Mouse (Mus musculus) granulocyte monocyte progenitor cell, adult 5-6 weeks (primary cell): ENCODE results near the gene Adamts20. TPM values are rescaled to one million over a fixed set of nuclear protein-coding genes. Genes with fewer than 3 reads are reported as not detected.

Experiments
- ATAC-seq: replicated peaks from 2 replicates; pipeline ENCODE4 v1.8.0; 2016; ENCODE audit warnings: mild to moderate bottlenecking, moderate TSS enrichment, inconsistent platforms; ENCODE audit not compliant: poor library complexity, severe bottlenecking
- total RNA-seq, 2 experiments: library from RNA; stranded (forward) in 1 of 2; stranded (reverse) in 1 of 2; fragments of 200-712, 200-1000 nt in 1 of 2; fragments of >200 nt in 1 of 2; fragmentation: Nextera tagmentation in 1 of 2; gene quantifications; 2 replicates each; pipeline ENCODE4 v1.2.3; 2014 to 2017

Adamts20 gene
- total RNA-seq, 2 experiments from 2014 or later: not detected

GRCm38 (mm10) chr15:94372548-94372947 lies 92.7 kb downstream of the Adamts20 start:
- ATAC-seq: no peak

DNA sequence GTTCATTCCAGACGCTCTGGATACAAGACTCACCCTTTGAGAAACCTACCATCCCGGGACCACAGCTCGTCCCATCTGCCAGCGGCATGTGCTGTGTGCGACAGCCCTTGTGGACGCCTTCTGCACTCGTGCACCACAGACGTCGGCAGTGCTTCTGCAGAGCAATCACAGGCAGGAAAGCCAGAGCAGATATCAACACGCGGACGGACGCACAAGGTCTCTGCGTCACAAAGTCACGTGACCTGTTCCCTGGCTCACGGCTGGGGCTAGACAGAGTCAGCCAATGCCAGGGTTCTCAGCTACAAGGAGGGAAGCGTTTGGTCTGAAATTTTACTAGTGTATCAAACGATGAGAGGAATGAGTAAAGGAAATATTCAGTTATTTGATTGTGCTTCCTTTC lies 116.2 kb downstream of the Adamts20 start:
- ATAC-seq: no peak

DNA sequence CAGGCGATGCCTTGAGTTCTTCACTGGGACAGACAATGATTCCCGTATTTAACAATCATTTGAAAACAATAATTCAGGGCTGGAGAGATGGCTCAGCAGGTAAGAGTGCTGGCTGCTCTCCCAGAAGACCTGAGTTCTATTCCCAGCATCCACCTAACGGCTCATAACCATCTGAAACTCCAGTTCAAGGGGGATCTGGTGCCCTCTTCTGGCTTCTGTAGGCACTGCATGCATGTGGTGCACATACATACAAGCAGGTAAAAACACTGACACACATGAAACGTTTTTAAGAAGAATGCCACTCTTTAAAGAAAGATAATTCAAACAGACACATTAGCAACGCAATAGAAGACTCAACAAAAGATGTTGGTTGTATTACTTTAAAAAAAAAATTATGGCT lies 120.9 kb downstream of the Adamts20 start:
- no peak for ATAC-seq

DNA sequence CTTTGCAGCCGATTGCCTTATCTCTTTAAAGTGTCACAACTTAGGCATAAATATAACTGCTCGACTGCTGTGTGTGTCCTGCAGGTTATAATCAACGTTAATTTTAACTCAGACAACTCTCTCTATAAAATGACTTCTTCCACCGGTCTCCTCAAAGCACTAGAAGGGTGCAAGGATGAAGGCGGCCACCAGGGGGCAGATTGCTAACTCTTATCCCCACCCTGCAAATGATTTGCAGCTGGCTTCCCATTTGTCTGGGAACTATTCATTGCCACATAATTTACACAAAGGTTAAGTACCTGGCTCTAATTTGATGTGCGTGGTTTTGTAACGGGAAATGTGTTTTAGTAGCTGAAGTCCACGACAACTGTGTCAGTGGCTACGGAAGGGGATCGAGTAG lies 122.9 kb downstream of the Adamts20 start:
- peak; percentile 58; the same call in 1 of the 2 replicates for ATAC-seq

GRCm38 (mm10) chr15:94339011-94339410 lies 126.2 kb downstream of the Adamts20 start:
- ATAC-seq: no peak

- no peak for ATAC-seq
Observed at GRCm38 (mm10) chr15:94334586-94334985, 130.6 kb downstream of the Adamts20 start.

DNA sequence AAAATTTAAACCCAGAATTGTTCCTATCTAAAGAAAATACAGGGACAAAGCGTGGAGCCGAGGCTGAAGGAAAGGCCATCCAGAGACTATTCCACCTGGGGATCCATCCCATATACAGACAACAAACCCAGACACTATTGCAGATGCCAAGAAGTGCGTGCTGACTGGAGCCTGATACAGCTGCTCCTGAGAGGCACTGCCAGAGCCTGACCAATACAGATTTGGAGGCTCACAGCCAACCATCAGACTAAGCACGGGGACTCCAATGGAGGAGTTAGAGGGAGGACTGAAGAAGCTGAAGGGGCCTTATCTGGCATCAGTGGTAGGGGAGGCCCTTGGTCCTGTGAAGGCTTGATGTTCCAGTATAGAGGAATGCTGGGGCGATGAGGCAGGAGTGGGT lies 138.6 kb downstream of the Adamts20 start:
- no peak for ATAC-seq

DNA sequence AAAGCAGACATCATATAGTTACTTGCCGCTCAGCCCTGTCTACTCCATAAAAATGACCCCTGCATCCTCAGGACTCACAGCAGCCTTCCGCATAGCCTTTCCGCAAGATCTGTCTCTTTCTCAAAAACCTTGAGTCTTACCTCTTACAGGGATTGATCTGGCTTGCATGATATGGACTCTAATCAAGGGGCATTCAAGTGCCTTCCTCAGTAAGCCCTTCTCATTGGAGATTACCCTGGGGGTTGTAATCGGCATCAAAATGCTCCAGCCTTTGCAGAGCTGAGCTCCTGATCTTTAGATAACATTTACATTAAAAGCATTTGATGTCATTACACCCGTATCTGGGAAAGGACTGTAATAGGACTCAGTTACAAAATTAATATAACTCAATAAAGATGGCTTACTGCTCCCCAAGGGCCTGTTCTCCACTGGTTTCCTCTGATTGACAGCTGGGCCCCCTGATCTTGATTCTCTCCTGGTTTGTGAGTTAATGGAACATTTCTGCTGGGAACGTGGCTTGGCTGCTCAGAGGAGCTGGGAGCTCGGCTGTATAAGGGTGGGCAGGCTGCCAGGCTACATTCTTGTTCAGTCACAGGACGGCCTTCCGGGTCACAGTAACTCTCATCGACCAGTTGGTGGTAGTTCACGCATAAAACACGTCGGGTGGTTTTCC lies 139.6 kb downstream of the Adamts20 start:
- ATAC-seq: no peak

DNA sequence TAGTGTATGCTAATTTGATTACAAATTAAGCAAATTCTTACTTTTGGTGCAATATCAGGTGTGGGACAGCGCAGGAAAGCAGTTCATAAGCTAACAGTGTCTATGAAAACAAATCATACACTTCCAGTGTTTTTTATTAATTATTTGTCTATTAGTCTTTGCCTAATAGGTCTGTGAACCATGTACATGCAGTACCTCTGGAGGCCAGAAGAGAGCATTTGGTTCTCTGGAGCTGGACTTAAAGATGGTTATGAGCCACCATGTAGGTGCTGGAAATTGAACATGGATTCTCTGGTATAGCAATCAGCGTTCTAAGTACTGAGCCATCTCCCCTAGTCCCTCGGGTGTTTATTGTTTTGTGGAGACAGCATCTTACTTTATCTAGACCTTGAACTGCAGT lies 149.0 kb downstream of the Adamts20 start:
- no peak for ATAC-seq

DNA sequence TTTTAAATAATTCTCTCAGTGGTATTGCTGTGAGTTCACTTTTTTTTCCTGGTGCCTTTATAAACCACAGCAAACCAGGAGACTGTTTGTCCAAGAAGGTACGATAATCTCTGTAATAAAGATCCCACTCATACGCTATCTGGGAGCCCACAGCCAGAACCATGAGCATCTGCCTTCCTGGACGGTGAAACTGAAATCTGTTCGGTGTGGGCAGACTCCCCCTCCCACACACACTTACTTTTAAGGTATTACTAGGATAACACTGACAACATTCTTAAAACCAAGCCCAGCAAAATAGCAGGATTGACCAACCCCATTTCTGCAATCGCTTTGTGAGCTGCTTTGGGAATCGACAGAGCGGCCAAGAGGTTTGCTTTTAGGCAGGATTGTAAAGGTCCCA lies 155.5 kb downstream of the Adamts20 start:
- no peak for ATAC-seq

GRCm38 (mm10) chr15:94307888-94308287 lies 157.3 kb downstream of the Adamts20 start:
- no peak for ATAC-seq

- no peak for ATAC-seq
Observed at GRCm38 (mm10) chr15:94303151-94303550, 162.1 kb downstream of the Adamts20 start.

DNA sequence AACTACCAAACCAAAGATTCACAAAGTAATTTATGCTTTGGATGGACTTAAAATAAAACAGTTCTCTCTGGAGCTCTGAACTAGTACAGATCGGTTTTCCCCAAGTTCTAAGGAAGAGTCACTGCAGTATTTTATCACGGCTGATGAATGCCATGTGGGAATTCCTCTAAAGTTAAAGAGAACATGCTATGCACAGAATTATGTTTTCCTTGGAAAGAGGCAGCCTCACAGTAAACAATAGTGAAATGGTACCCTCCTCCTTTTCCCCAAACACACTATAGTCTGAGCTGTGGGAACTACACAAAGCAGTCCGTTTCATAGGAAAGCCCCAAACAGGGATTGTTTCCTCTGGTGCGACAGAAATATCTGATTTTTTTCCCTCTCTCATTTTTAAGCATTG lies 171.1 kb downstream of the Adamts20 start:
- no peak for ATAC-seq

GRCm38 (mm10) chr15:94288015-94288414 lies 177.2 kb downstream of the Adamts20 start:
- ATAC-seq: no peak

GRCm38 (mm10) chr15:94287495-94287894 lies 177.7 kb downstream of the Adamts20 start:
- no peak for ATAC-seq

DNA sequence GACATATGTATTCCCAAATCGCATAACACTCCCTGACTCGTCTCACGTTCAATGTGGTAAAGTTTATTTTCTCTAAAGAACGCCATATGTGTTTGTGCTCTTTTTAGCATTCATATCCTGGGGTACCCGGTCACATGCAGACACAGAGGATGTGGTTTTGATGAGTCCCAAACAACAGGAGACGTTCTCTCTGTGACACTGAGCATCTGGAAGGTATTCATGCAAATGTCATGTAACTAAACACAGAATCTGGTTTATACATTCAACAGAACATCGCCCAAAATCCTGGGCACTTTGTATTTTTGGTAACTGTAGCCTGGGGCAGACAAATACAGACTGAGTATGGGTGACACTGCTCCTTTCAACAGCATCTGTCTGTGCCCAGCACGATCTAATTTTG lies 188.8 kb downstream of the Adamts20 start:
- ATAC-seq: no peak

DNA sequence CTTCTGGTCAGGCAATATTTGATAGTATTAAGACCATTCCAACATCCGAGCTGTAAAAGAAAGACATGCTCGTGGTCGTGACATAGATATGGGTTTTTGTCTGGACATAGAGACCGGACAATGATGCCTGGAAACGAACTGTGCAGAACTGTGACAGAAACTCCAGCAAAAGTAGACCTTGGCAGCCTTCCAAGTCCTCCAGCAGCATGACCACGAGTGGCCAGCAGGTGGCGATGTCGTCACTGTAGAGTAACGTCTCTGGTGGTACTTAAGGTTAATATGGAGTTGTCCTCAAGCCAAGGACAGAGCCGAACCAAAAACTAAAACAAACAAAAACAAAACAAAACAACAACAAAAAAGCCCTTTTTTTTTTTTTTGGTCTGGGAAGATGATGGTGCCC lies 199.6 kb downstream of the Adamts20 start:
- ATAC-seq: peak; percentile 76

GRCm38 (mm10) chr15:94264497-94264879 lies 200.7 kb downstream of the Adamts20 start:
- no peak for ATAC-seq

GRCm38 (mm10) chr15:94263866-94264496 lies 201.2 kb downstream of the Adamts20 start:
- ATAC-seq: peak; percentile 81

- peak; percentile 62 for ATAC-seq
Observed at GRCm38 (mm10) chr15:94263241-94263640, 202.0 kb downstream of the Adamts20 start.

DNA sequence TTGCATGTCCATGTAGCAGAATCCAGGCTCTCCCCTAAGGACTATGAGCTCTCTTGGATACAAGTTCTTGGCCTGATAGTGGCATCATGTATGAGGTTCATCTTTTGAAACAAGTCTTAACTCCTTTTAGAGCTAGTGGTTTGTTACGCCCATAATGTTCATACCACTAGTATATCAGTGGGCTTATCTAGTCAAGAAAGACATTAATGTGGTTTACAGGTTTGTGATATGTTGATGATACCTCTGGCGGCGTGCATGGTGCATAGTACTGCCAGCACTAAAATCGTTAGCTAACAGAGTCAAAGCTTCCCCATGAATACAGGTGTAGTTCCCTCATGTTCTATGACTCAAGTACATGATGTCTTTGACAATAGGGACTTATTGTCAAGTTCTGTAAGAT lies 205.7 kb downstream of the Adamts20 start:
- no peak for ATAC-seq

- ATAC-seq: no peak
Observed at GRCm38 (mm10) chr15:94255538-94255937, 209.7 kb downstream of the Adamts20 start.
